Mouse (Mus musculus) liver, adult 2 months (tissue): ENCODE results near the gene Dgki.

Source experiments
- CTCF ChIP-seq: fragments of 200-500 bp; IDR thresholded peaks from 2 replicates; pipeline ENCODE4 v1.5.1; 2011; ENCODE audit warnings: low read depth, low read length, control low read depth
- POLR2A ChIP-seq: fragments of 200-500 bp; IDR thresholded peaks from 2 replicates; pipeline ENCODE4 v1.6.1; 2011; ENCODE audit warnings: low read length, control low read depth; ENCODE audit not compliant: insufficient read depth; ENCODE audit errors: extremely low read depth

DNA sequence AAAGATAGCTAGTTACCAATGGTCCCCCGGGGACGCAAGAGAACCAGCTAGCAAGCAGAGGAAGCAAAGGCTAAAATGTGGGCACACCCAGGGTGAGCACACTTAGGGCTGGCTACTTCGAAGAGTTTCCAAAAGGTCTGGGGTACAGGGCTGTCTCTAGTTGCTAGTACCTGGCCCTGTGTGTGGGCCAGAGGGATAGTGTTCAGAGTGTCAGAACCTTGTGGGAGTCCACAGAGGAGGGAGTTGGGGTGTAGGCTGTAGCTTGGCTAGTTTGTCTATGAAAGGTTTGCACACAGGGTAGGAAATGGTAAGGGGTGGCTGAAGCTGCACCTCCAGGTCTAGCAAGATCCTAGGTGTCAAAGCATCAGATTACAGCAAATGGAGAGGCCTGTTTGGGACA lies 25.1 kb upstream of the Dgki start:
- TF ChIP-seq POLR2A (no peak), CTCF (no peak)
